Mouse (Mus musculus) small intestine, adult 2 months (tissue): ENCODE data around the gene Gpr119. TPM values are rescaled to one million over a fixed set of nuclear protein-coding genes. Genes with fewer than 3 reads are reported as not detected.
A peak's percentile ranks its signal among the peaks of the same experiment; 100 is the strongest.

ENCODE experiments used
- H3K27ac ChIP-seq: fragments of 200-500 bp; 2 replicates; pipeline ENCODE4 v1.5.1; 2012; ENCODE audit warnings: low read depth, low read length, control low read depth, inconsistent platforms; ENCODE audit not compliant: insufficient read depth
- H3K27me3 ChIP-seq: fragments of 200-500 bp; 2 replicates; pipeline ENCODE4 v1.6.1; 2012; ENCODE audit warnings: mild to moderate bottlenecking, moderate library complexity, low read length, inconsistent platforms; ENCODE audit not compliant: control insufficient read depth, insufficient read depth
- H3K36me3 ChIP-seq: fragments of 200-500 bp; 2 replicates; pipeline ENCODE4 v1.6.1; 2012; ENCODE audit warnings: mild to moderate bottlenecking, low read length, control low read depth, inconsistent platforms; ENCODE audit not compliant: control insufficient read depth, insufficient read depth
- H3K4me1 ChIP-seq: fragments of 200-500 bp; 2 replicates; pipeline ENCODE4 v1.6.1; 2012; ENCODE audit warnings: low read length, inconsistent platforms, mixed read lengths; ENCODE audit not compliant: control insufficient read depth, insufficient read depth, insufficient read length
- H3K4me3 ChIP-seq: fragments of 200-500 bp; 2 replicates; pipeline ENCODE4 v1.5.1; 2012; ENCODE audit warnings: low read depth, mild to moderate bottlenecking, control low read depth, inconsistent platforms, low read length, moderate library complexity
- CTCF ChIP-seq: fragments of 200-500 bp; IDR thresholded peaks from 2 replicates; pipeline ENCODE4 v1.5.1; 2012; ENCODE audit warnings: low read depth, mild to moderate bottlenecking, control low read depth, inconsistent platforms, low read length, moderate library complexity, mixed read lengths; ENCODE audit not compliant: insufficient replicate concordance, insufficient read length; ENCODE audit errors: extremely low read depth
- POLR2A ChIP-seq: fragments of 200-500 bp; IDR thresholded peaks from 2 replicates; pipeline ENCODE4 v1.6.1; 2012; ENCODE audit warnings: low read depth, mild to moderate bottlenecking, control low read depth, inconsistent platforms, low read length, moderate library complexity
- WGBS: fragments of 180-500 bp; shearing (Covaris S2); methylation state at CpG from one replicate; pipeline ENCODE4 v1.1.7; 2018; 5-methylcytosine and 5-hydroxymethylcytosine counted together
- polyA plus RNA-seq: library from polyadenylated mRNA; depleted of rRNA; stranded (reverse); fragments of >200 nt; gene quantifications from 2 replicates; pipeline ENCODE4 v1.2.3, GENCODE M21; 2012; rRNA removed

The Gpr119 gene
- polyA plus RNA-seq, 1 experiment = 0.55 TPM

DNA sequence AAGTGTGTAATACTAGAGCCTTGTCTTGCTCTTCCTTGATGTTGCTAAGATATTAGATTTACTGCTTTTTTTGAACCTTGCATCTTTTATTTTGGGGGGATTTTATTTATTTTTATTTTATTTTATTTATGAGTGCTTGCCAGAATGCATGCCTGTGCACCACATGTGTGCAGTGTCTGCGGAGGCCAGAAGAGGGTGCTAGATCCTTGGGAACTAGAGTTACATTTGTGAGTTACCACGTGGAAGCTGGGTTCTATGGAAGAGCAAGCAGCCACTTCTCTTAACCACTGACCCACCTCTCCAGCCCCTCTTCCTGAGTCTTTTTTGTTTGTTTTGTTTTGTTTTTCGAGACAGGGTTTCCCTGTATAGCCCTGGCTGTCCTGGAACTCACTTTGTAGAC, 4.7 kb downstream of the Gpr119 start:
- WGBS = 72% methylated on average over 3 of the region's 3 CpGs

DNA sequence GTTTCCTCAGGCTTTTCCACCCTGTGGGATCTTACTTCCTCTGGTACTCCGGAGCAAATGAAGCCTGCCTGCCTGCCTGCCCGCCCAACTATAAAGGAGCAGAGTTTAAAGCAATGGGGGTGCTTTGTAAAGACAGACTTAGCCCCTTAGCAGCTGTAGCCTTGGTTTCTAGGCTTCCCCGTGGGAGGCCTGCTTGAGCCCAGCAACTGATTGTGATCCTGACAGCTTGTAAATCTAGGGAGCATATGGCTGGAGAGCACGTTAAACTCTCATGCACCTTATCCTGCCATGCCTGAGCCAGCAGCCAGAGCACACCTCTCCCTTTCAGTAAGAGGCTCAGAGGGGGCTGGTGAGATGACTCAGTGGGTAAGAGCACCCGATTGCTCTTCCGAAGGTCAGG, 7.5 kb downstream of the Gpr119 start:
- H3K36me3 ChIP-seq = no peaks in the 10 kb centered on the region
- no peaks in the 10 kb centered on the region for H3K4me1 ChIP-seq
- no peak overlapping the region for H3K27ac ChIP-seq
- TF ChIP-seq CTCF (no peak), POLR2A (no peak)
- WGBS = 50% methylated on average over 6 of the region's 6 CpGs
- no peak overlapping the region for H3K4me3 ChIP-seq
- H3K27me3 ChIP-seq = no peaks in the 10 kb centered on the region

More for the DNA sequence above, 4.7 kb downstream of the Gpr119 start:
- Histone ChIP-seq H3K36me3 (no peaks in the 10 kb centered on the region), H3K4me3 (no peak overlapping the region), H3K4me1 (no peaks in the 10 kb centered on the region), H3K27ac (no peak overlapping the region), H3K27me3 (no peaks in the 10 kb centered on the region)
- no peak for TF ChIP-seq CTCF
- no peak for TF ChIP-seq POLR2A

DNA sequence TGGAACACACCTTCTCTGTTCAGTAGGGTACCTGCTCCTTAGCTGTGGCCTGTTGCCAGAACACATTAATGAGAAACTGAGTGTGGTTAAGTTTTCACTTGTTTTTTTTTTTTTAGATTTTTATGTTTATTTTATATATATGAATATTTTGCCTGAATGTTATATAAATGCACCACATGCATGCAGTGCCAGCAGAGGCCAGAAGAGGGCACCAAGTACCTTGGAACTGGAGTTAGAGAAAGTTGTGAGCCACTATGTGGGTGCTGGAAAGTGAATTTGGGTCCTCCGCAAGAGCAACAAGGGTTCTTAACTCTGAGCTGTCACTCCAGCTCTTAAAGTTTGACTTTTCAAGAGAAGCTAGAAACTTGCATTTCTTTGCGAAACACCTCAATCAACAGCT, 30.2 kb downstream of the Gpr119 start:
- TF ChIP-seq CTCF (peak; percentile 35; the same call in 1 of the 2 replicates), POLR2A (no peak)
- WGBS = 94% methylated on average over 2 of the region's 2 CpGs

GRCm38 (mm10) chrX:48637032-48637431, 37.2 kb downstream of the Gpr119 start:
- H3K4me3 ChIP-seq = no peak overlapping the region

More for the DNA sequence above, 30.2 kb downstream of the Gpr119 start:
- Histone ChIP-seq H3K27me3 (no peaks in the 10 kb centered on the region), H3K27ac (no peak overlapping the region), H3K4me3 (no peak overlapping the region), H3K36me3 (no peaks in the 10 kb centered on the region; the same call in 1 of the 2 replicates), H3K4me1 (no peaks in the 10 kb centered on the region)

DNA sequence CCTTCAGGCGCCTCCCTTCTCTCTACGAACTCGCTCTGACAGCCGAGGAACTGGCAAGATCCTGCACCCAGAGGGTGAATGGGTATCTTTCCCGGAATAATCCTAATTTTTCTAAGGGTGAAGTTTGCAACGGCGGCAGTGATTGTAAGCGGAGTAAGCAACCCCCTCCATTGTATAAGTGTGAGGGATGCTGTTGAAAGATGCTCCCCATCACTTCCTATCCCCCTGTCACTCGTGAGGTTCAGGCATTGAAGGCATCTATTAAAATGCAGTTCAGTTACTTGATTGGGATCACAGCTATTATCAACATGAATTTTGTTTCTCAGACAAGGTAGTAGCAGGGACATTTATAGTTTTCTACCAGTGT, 50.2 kb downstream of the Gpr119 start:
- Histone ChIP-seq H3K4me1 (no peaks in the 10 kb centered on the region), H3K27me3 (no peaks in the 10 kb centered on the region), H3K36me3 (no peaks in the 10 kb centered on the region), H3K4me3 (peak overlapping the region; percentile 93), H3K27ac (no peak overlapping the region)
- 11% methylated on average over 9 of the region's 9 CpGs for WGBS
- TF ChIP-seq CTCF = no peak
- TF ChIP-seq POLR2A = no peak

More at GRCm38 (mm10) chrX:48637032-48637431, 37.2 kb downstream of the Gpr119 start:
- H3K36me3 ChIP-seq = peaks cover 3% of the 10 kb centered on the region; the same call in 1 of the 2 replicates
- H3K27me3 ChIP-seq = no peaks in the 10 kb centered on the region
- 79% methylated on average over 2 of the region's 2 CpGs for whole genome bisulfite sequencing
- TF ChIP-seq CTCF (no peak), POLR2A (no peak)
- no peak overlapping the region for H3K27ac ChIP-seq
- H3K4me1 ChIP-seq = no peaks in the 10 kb centered on the region

DNA sequence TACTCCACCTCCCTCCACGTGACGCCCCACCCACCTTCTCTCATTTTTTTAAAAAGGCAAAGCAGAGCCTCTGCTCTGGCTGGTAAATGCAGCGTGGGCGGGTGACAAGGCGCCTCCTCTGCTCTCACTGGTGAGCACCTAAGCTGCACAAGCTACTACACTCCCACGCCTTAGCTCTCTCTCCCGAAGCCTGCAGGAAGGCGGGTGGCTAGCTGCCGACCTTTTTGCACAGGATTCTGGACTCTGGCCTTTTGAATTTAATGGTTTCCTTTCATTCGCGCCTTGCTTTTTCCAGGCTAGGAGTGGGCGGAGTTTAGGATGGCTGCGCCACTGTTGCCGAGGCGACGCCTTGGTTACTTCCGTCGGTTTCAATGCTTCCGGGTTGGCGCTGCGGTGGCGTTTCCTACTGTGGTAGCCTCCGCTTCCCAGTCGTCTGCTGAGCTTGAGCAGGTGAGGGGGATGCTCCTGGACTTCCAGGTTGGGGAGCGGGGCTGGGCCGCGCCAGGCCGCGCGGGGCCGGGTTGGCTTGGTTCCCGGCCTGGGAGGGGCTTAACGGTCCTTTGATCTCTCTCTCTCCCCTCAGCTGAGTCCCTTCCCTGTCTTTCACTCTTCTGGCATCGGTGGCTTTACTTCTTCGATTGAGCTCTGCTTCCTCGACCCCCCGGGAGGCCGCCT, 50.8 kb downstream of the Gpr119 start, which contains the start of gene Slc25a14:
Slc25a14 (plus strand) TSS at position 35 of the 675 bp plus-strand sequence.
- H3K27ac ChIP-seq = peak within 1 kb of the TSS; percentile 49
- WGBS = 13% methylated on average over 38 of the region's 38 CpGs
- TF ChIP-seq CTCF (no peak), POLR2A (no peak)
- no peaks in the 10 kb centered on the region for H3K27me3 ChIP-seq
- no peaks in the 10 kb centered on the region for H3K4me1 ChIP-seq
- H3K4me3 ChIP-seq = peak within 1 kb of the TSS; percentile 93
- H3K36me3 ChIP-seq = no peaks in the 10 kb centered on the region

DNA sequence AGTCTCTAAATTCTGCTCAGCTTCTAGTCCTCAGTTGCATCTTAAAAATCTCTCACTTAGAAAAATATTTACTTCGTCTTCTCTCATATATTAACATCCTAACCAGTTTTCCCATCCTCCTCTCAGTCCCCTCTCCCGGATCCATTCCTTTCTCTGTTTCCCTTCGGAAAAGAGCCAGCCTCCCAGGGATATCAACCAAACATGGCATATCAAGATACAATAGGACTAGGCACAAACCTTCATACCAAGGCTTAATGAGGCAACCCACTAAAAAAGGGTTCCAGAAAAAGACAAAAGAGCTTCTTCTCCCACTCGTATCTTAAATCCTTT, 51.3 kb downstream of the Gpr119 start:
- no peaks in the 10 kb centered on the region for H3K36me3 ChIP-seq
- WGBS = 12% methylated on average over 4 of the region's 4 CpGs
- H3K27ac ChIP-seq = peak overlapping the region; percentile 49; the same call in 1 of the 2 replicates
- no peaks in the 10 kb centered on the region for H3K27me3 ChIP-seq
- H3K4me3 ChIP-seq = peak overlapping the region; percentile 93
- H3K4me1 ChIP-seq = no peaks in the 10 kb centered on the region
- TF ChIP-seq POLR2A = no peak
- TF ChIP-seq CTCF = no peak

Other genes starting within 250 kb of the Gpr119 start
- 12.3 and 36.8 TPM in 2 replicates for gene Elf4, start 211.3 kb downstream of the Gpr119 start, polyA plus RNA-seq
- gene Aifm1, start 160.9 kb downstream of the Gpr119 start, polyA plus RNA-seq = 6.5 and 11.5 TPM in 2 replicates
- 0.72 TPM in 1 of 2 replicates, not detected in the other for gene Rab33a, start 155.2 kb downstream of the Gpr119 start, polyA plus RNA-seq
- gene Zfp280c, start 80.0 kb downstream of the Gpr119 start, polyA plus RNA-seq = 0.19 and 0.65 TPM in 2 replicates
- gene Slc25a14, start 51.1 kb downstream of the Gpr119 start, polyA plus RNA-seq = 0.10 and 0.33 TPM in 2 replicates
- gene Rbmx2, start 20.5 kb upstream of the Gpr119 start, polyA plus RNA-seq = 0.10 and 0.24 TPM in 2 replicates
- gene Gm595, start 203.2 kb upstream of the Gpr119 start, polyA plus RNA-seq = not detected in 2 replicates